Mouse (Mus musculus): ENCODE results near the gene Tfpi. TPM values are rescaled to one million over a fixed set of nuclear protein-coding genes. Genes with fewer than 3 reads are reported as not detected.

Tfpi gene
- total RNA-seq, 2 experiments from 2014 or later: 3.8 to 4.4 TPM

DNA sequence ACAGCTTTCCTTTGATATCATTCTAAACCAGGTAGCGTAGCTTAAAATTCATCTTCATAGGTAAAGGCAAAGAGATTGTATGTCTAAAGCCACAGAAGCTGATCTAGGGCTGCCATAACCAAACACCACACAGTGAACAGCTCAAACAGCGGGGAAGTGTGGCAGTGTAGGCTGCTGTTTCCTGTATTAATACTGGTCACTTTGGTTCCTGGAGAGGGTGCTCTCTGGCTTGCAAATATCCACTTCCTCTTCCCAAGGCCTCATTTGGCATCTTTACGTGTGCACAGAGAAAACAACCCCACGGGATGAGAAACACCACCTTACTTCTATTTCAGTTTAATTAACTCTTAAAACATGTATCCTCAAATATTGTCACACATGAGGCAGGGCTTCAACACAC is 9.2 kb downstream of the Tfpi start:
- no peak for DNase-seq (ENCODE audit: extremely low spot score in 1 of 2, low spot score in 2 of 2)
- intact Hi-C loops (cut with DNase I): no loop called here
- Histone ChIP-seq H3K27ac (no peak overlapping the region), H3K4me3 (no peak overlapping the region)
- no peak for TF ChIP-seq CTCF (IDR thresholded peaks at IDR 0.05)

DNA sequence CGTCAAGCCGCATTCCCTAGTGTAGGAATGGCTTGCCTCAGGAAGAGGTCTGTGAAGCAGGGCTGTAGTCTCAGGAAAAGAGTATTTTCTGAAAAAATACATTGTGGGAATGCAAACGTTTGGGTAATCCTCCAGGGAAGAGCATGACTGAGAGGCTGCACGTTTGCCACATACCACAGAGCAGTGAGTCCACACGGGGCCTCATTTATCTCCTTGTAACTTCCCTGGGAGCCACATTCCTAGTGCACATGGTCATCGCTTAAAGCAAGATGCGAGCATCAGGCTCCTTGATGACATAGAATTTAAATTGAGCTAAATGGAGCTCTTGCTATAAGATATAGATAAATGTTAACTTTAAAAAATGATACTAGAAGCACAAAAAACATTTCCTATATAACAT is 11.6 kb downstream of the Tfpi start:
- DNase-seq (ENCODE audit: extremely low spot score in 1 of 2, low spot score in 2 of 2): no peak
- no peak overlapping the region for H3K27ac ChIP-seq
- H3K4me3 ChIP-seq: no peak overlapping the region
- no peak for TF ChIP-seq CTCF (IDR thresholded peaks at IDR 0.05)
- intact Hi-C loops (cut with DNase I): loop anchor here (5.0 kb wide), 1 partner anchor 87 kb away; no protein-coding TSS in a partner anchor

DNA sequence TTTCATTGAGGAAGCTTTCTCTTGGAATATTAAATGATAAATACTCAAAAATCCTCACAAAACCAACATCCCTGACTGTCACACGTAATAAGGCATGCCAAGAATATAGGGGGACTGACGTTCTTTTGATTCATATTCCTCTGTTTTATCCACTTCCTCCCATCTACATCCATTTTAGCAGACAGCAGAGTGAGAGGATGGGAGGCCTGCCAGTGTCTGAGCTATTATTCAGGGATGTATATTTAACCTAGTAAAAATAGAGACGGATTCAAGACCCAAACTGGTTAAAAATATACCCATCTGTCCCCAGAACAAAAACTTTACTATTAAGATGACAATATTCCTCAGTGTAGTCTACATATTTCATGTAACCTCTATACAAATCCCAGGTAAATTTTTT is 14.2 kb downstream of the Tfpi start:
- H3K27ac ChIP-seq: no peak overlapping the region
- intact Hi-C loops (cut with DNase I): loop anchor here (5.0 kb wide), 1 partner anchor 90 kb away; no protein-coding TSS in a partner anchor
- no peak for DNase-seq (ENCODE audit: extremely low spot score in 1 of 2, low spot score in 2 of 2)
- no peak overlapping the region for H3K4me3 ChIP-seq
- TF ChIP-seq CTCF (IDR thresholded peaks at IDR 0.05): no peak

DNA sequence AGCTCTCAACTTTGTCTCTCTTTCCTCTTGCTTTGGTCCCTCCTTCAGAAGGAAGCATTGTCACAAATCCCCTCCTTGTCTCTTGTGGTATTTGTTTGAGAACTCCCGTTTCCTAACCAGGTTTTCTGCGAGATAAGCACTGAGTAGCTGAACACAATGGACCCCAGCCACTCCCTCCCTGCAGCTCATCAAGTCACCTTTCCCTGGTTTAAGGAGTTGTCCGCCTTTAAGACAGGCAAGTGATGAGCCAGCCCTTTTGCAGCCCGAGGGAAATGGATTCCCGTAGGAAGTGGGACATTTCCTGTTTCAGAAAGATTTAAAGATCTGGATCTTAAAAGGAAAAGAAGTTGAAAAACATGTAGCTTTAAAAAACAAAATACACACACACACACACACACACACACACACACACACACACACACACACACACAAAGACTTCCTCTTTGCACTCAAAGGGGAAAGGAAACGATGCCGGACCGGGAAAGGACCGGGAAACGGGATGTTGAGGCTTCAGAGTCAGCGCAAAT is 16.9 kb downstream of the Tfpi start:
- intact Hi-C loops (cut with DNase I): loop anchor here (5.0 to 10.0 kb wide), 3 partner anchors 93 to 295 kb away; no protein-coding TSS in a partner anchor
- no peak for DNase-seq (ENCODE audit: extremely low spot score in 1 of 2, low spot score in 2 of 2)
- H3K4me3 ChIP-seq: no peak overlapping the region
- no peak for TF ChIP-seq CTCF (IDR thresholded peaks at IDR 0.05)
- H3K27ac ChIP-seq: no peak overlapping the region

DNA sequence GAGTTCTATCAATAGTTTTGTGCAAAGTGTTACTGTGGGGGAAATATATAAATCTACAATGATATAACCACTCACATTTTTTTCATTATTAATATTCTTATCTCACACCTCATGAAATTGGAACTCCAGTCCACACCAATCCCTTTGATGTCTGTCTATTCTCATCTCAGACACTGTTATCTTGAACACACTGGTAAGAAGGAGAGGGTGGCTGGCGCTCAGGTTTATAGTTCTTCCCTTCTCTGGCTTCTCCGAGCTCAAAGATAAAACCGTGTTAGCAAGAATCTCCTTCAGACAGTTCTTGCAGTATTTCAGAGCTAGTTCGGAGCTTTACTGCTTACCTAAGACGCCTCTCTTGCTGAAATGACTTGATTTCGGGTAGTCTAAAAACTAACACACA is 19.4 kb downstream of the Tfpi start:
- Histone ChIP-seq H3K4me3 (no peak overlapping the region), H3K27ac (no peak overlapping the region)
- intact Hi-C loops (cut with DNase I): loop anchor here (5.0 to 10.0 kb wide), 2 partner anchors 145 to 298 kb away; no protein-coding TSS in a partner anchor
- no peak for DNase-seq (ENCODE audit: extremely low spot score in 1 of 2, low spot score in 2 of 2)
- no peak for TF ChIP-seq CTCF (IDR thresholded peaks at IDR 0.05)

DNA sequence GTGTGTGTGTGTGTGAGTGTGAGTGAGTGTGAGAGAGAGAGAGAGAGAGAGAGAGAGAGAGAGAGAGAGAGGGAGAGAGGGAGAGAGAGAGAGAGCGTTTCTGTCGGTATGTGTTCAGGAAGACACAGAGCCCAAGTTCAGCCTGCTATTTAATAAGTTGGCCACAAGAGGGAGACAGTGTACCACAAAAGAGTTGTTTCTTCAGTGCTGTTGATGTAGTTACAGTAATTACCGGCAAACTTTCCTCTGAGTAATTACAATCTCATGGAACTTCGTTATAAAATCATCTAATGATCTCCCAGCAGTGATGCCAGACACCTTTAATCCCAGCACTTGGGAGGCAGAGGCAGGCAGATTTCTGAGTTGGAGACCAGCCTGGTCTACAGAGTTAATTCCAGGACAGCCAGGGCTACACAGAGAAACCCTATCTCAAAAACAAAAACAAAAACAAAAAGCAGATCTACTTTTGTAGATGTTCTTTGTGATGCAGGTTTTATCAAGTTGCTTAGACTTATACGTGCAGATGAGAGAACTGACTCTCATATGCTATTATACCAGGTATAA is 21.3 kb downstream of the Tfpi start:
- no peak overlapping the region for H3K27ac ChIP-seq
- peak; percentile 51 to 53 for DNase-seq (ENCODE audit: extremely low spot score in 1 of 2, low spot score in 2 of 2)
- TF ChIP-seq CTCF (IDR thresholded peaks at IDR 0.05): peak; percentile 78
- no peak overlapping the region for H3K4me3 ChIP-seq
- intact Hi-C loops (cut with DNase I): loop anchor here (1.0 to 10.0 kb wide), 5 partner anchors 24 to 343 kb away; partner anchors contain the start of gene Ube2l6

DNA sequence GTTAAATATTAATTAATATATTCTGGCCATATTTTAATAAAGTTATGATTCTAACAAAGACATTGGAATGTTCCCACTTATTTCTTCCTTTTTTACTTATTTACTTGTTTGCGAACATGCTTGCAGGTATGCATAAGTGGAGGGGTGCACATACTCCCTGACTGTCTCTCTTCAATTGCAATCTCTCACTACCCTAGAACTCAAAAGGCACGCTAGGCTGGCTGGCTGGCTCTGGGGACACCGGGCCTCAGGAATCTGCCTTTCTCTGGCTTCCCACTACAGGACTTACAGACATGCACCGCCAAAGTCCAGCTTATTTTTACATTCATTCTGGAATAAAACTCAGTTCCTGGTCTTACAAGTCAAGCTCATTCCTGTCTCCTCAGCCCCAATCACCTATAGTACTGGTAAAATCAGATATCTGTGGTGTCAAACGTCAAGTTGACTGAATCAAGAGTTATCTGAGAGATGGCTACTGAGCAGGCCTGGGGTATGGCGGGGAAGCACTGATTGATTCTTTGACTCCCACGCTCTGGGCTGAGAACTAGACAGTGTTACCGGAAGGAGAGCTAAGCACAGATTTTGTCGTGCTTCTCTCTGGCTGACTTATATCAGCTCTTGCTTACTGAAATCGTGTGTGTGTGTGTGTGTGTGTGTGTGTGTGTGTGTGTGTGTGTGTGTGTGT is 21.9 kb downstream of the Tfpi start:
- Histone ChIP-seq H3K4me3 (no peak overlapping the region), H3K27ac (no peak overlapping the region)
- no peak for TF ChIP-seq CTCF (IDR thresholded peaks at IDR 0.05)
- no peak for DNase-seq (ENCODE audit: extremely low spot score in 1 of 2, low spot score in 2 of 2)
- intact Hi-C loops (cut with DNase I): loop anchor here (1.0 to 10.0 kb wide), 5 partner anchors 25 to 344 kb away; partner anchors contain the start of gene Ube2l6

DNA sequence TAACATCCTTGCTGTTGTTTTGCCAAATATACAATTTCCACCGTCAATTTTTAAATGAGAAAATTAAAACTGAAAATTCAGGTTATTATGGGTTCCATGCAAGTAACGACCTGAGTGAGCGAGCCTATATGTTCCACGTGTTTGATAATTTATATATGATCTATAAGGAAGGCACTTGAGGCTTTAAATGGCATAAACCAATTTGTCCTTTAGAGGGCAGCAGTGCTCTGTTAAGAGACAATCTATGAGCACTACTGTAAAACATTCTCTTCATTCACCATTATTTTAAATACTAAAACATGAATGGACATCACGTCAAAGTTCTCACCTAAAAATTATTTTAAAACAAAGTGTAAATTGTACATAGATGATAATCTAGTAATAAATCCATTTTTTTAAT is 22.5 kb downstream of the Tfpi start:
- DNase-seq (ENCODE audit: extremely low spot score in 1 of 2, low spot score in 2 of 2): no peak
- H3K27ac ChIP-seq: no peak overlapping the region
- intact Hi-C loops (cut with DNase I): loop anchor here (2.0 to 10.0 kb wide), 3 partner anchors 207 to 345 kb away; partner anchors contain the start of gene Ube2l6

DNA sequence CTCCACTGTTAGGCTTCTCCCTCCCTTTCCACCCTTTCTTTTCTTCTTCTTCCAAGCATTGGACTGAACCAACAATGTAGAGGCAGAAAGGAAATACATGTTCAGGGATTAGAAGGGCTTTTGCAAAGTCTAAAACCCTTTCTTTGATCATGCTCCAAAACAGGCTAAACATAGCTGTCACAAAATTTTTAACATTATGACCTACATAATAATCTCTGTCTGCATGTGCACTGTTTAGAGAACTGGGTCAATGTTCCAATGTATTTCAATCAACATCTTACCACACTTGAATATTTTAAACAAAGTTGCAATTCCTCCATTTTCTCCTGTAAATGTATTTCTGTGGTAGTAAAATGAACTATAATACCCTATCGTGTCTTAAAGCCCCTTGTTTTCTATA is 31.1 kb downstream of the Tfpi start:
- no peak for TF ChIP-seq CTCF (IDR thresholded peaks at IDR 0.05)
- no peak overlapping the region for H3K27ac ChIP-seq
- intact Hi-C loops (cut with DNase I): no loop called here
- DNase-seq (ENCODE audit: extremely low spot score in 1 of 2, low spot score in 2 of 2): no peak
- no peak overlapping the region for H3K4me3 ChIP-seq

More for the DNA sequence above, 22.5 kb downstream of the Tfpi start:
- no peak overlapping the region for H3K4me3 ChIP-seq
- peak; percentile 78 for TF ChIP-seq CTCF (IDR thresholded peaks at IDR 0.05)

DNA sequence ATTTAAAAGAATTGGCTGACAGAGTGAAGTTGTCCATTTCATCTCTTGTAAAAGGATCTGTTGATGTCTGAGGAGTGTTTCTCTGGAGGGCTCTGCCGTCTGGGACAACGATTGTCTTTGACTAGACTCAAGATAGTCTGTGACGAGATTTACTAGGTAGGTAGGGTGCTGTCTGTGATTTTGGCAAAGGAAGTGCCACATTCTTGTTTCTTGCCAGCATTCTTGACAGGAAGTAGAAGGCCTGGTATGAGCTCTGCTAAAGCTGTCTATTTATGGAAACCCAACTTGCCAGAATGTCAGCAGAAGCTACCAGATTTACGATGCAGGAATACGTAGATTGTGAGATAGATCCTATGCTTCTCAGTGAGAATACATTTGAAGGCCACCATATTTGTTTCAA is 34.6 kb downstream of the Tfpi start:
- Histone ChIP-seq H3K27ac (no peak overlapping the region), H3K4me3 (no peak overlapping the region)
- intact Hi-C loops (cut with DNase I): no loop called here
- no peak for DNase-seq (ENCODE audit: extremely low spot score in 1 of 2, low spot score in 2 of 2)
- no peak for TF ChIP-seq CTCF (IDR thresholded peaks at IDR 0.05)

DNA sequence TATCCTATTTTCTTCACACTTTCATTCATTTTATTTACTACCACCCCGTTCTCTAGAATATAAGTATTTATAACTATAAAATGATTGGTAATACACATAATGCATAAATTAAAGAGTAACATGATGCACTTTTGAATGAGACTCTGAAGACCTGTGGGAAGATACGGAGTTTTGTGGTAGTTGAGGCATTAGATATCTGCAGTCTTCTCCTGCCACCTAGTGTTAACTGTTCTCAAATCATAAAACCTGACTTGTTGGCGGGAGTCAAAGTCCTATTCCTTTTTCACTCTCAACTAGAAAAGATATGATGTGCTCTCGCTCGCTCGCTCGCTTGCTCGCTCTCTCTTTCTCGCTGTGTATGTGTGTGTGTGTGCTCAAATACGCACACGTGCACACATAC is 46.9 kb downstream of the Tfpi start:
- peak; percentile 76 for TF ChIP-seq CTCF (IDR thresholded peaks at IDR 0.05)
- no peak overlapping the region for H3K4me3 ChIP-seq
- intact Hi-C loops (cut with DNase I): loop anchor here (1.0 to 10.0 kb wide), 3 partner anchors 135 to 617 kb away; partner anchors contain the start of gene Fam171b
- no peak overlapping the region for H3K27ac ChIP-seq
- peak in 1 of 2 experiments; percentile 33 for DNase-seq (ENCODE audit: extremely low spot score in 1 of 2, low spot score in 2 of 2)

DNA sequence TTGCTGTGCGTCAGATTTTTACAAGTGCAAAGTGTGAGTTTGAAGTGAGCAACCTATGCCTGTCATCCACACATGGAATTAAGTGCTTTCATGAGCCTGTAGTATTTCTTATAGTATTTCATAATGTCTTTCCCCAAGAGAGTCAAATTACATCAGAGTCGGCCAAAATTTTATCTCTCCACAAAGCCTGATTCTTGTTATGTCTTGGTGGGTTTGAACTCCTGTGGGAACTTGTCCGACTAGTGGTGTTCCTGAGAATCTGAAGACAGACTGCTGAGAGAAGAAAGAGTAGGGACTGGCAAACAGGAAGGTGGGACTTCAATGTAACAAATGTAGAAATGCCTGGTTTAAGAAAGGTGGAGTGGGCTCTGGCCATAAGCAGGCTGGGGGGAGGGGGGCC is 47.7 kb downstream of the Tfpi start:
- H3K4me3 ChIP-seq: no peak overlapping the region
- no peak for TF ChIP-seq CTCF (IDR thresholded peaks at IDR 0.05)
- DNase-seq (ENCODE audit: extremely low spot score in 1 of 2, low spot score in 2 of 2): no peak
- H3K27ac ChIP-seq: no peak overlapping the region
- intact Hi-C loops (cut with DNase I): loop anchor here (1.0 to 10.0 kb wide), 3 partner anchors 134 to 617 kb away; partner anchors contain the start of gene Fam171b

All from left cerebral cortex, adult 2 months (tissue).